Mouse (Mus musculus): Measurements from ENCODE around the gene Clec4a4.
"Not testable (repeated sequence)": the region's sequence is repeated elsewhere in the genome, so short reads cannot be mapped to it uniquely, and the experiment has no call there.

Clec4a4 gene

GRCm38 (mm10) chr6:122989876-122990437 is at the start of gene Clec4a4:
Clec4a4 (plus strand) TSS chr6:122990367.
- no peak for DNase-seq (ENCODE audit: low read depth)

GRCm38 (mm10) chr6:122946760-122947159 is 43.4 kb upstream of the Clec4a4 start:
- no peak for DNase-seq (ENCODE audit: low read depth)

GRCm38 (mm10) chr6:122952401-122952800 is 37.8 kb upstream of the Clec4a4 start, which contains the start of gene Clec4a3:
Clec4a3 (plus strand) TSS chr6:122952515.
- no peak for DNase-seq (ENCODE audit: low read depth)

- DNase-seq (ENCODE audit: low read depth), result no peak
Observed at GRCm38 (mm10) chr6:122964562-122964961, 25.6 kb upstream of the Clec4a4 start.

GRCm38 (mm10) chr6:122969048-122969447 is 21.1 kb upstream of the Clec4a4 start:
- DNase-seq (ENCODE audit: low read depth), result no peak

- not testable (repeated sequence) for DNase-seq (ENCODE audit: low read depth)
Observed at GRCm38 (mm10) chr6:123004696-123005095, 14.5 kb downstream of the Clec4a4 start.

GRCm38 (mm10) chr6:123005591-123005990 is 15.4 kb downstream of the Clec4a4 start:
- no peak for DNase-seq (ENCODE audit: low read depth)

- no peak for DNase-seq (ENCODE audit: low read depth)
Observed at GRCm38 (mm10) chr6:123049742-123050372, 59.7 kb downstream of the Clec4a4 start, which contains the start of gene Clec4b1. Clec4b1 (plus strand) TSS chr6:123049962.
